Mouse (Mus musculus) liver, adult 2 months (tissue): ENCODE data around the gene Rbm39. TPM values are rescaled to one million over a fixed set of nuclear protein-coding genes. Genes with fewer than 3 reads are reported as not detected.
"Not testable (repeated sequence)": the region's sequence is repeated elsewhere in the genome, so short reads cannot be mapped to it uniquely, and the experiment has no call there.

ENCODE experiments used
- DNase-seq: peaks from one replicate; pipeline ENCODE4 v3.0.0-alpha.2; 2011; ENCODE audit warnings: low read depth, low spot score; ENCODE audit errors: extremely low read depth
- H3K27ac ChIP-seq: fragments of 200-500 bp; replicated peaks from 2 replicates; pipeline ENCODE4 v1.5.1; 2012; ENCODE audit warnings: low read depth, mild to moderate bottlenecking, control low read depth, inconsistent platforms, low read length; ENCODE audit not compliant: insufficient read depth
- H3K27me3 ChIP-seq: fragments of 200-500 bp; 2 replicates; pipeline ENCODE4 v1.6.1; 2012; ENCODE audit warnings: mild to moderate bottlenecking, moderate library complexity, low read length, inconsistent platforms; ENCODE audit not compliant: control insufficient read depth, insufficient read depth
- H3K36me3 ChIP-seq: fragments of 200-500 bp; 2 replicates; pipeline ENCODE4 v1.6.1; 2012; ENCODE audit warnings: low read length, inconsistent platforms; ENCODE audit not compliant: control insufficient read depth, insufficient read depth
- H3K4me1 ChIP-seq: fragments of 200-500 bp; 2 replicates; pipeline ENCODE4 v1.6.1; 2011; ENCODE audit warnings: low read length; ENCODE audit not compliant: control insufficient read depth, insufficient read depth
- H3K4me3 ChIP-seq: fragments of 200-500 bp; 2 replicates; pipeline ENCODE4 v1.5.1; 2011; ENCODE audit warnings: low read depth, mild to moderate bottlenecking, control low read depth, low read length, moderate library complexity; ENCODE audit not compliant: insufficient read depth
- H3K79me2 ChIP-seq: fragments of 200-500 bp; 2 replicates; pipeline ENCODE4 v1.6.1; 2012; ENCODE audit warnings: inconsistent platforms, mild to moderate bottlenecking, low read length, moderate library complexity; ENCODE audit not compliant: control insufficient read depth, insufficient read depth
- H3K9ac ChIP-seq: fragments of 200-500 bp; 2 replicates; pipeline ENCODE4 v1.6.1; 2012; ENCODE audit warnings: low read depth, mild to moderate bottlenecking, control low read depth, inconsistent platforms, low read length
- CTCF ChIP-seq: fragments of 200-500 bp; IDR thresholded peaks from 2 replicates; pipeline ENCODE4 v1.5.1; 2011; ENCODE audit warnings: low read depth, low read length, control low read depth
- POLR2A ChIP-seq: fragments of 200-500 bp; IDR thresholded peaks from 2 replicates; pipeline ENCODE4 v1.6.1; 2011; ENCODE audit warnings: low read length, control low read depth; ENCODE audit not compliant: insufficient read depth; ENCODE audit errors: extremely low read depth
- WGBS: fragments of 180-500 bp; shearing (Covaris S2); methylation state at CpG from one replicate; pipeline ENCODE4 v1.1.7; 2018; 5-methylcytosine and 5-hydroxymethylcytosine counted together
- polyA plus RNA-seq: library from polyadenylated mRNA; depleted of rRNA; stranded (reverse); fragments of >200 nt; gene quantifications from 2 replicates; pipeline ENCODE4 v1.2.3, GENCODE M21; 2012
- total RNA-seq: library from RNA; depleted of rRNA; stranded (reverse); fragments of >200 nt; gene quantifications from 2 replicates; pipeline ENCODE4 v1.2.3, GENCODE M21; 2014

The Rbm39 gene
- total and polyA plus RNA-seq, 2 experiments, result 19.9 to 219 TPM

DNA sequence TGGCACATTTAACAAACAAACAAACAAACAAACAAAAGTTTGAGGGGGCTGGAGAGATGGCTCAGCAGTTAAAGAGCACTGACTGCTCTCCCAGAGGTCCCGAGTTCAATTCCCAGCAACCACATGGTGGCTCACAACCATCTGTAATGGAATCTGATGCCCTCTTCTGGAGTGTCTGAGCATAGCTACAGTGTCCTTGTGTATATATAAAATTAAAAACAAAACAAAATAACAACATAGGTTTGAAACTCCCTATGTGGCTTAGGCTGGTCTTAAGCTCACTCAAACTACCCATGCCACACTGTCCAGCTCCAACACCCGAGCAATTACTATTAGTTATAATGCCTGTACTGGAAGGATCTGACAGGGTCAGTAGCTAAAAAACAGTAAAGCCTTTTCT is 37.2 kb downstream of the Rbm39 start:
- no peak for TF ChIP-seq CTCF
- TF ChIP-seq POLR2A, result no peak
- Histone ChIP-seq H3K27ac (no peak overlapping the region; the same call in 1 of the 2 replicates), H3K36me3 (peaks cover 19% of the 10 kb centered on the region), H3K4me1 (peaks cover 4% of the 10 kb centered on the region; the same call in 1 of the 2 replicates), H3K79me2 (no peaks in the 10 kb centered on the region), H3K4me3 (no peak overlapping the region), H3K9ac (no peak overlapping the region), H3K27me3 (no peaks in the 10 kb centered on the region)
- no peak for DNase-seq
- 90% methylated on average over 2 of the region's 2 CpGs for WGBS

DNA sequence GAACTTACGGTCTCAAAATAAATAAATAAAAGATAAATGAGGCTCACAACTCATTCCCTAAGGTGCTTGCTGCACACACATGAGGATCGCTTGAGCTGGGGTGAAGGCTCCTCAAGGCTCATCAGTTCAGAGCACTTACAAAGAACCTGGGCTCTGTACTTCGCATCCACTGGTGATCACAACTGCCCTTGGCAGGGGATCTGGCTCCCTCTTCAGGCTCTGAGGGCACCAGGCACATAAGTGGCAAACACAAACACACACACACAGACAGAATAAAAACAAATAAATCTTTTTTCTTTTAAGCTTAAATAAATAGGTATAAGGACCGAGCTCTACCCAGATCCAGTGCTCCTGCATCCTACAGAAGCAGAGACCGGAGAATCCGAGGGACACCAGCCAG is 44.3 kb downstream of the Rbm39 start:
- Histone ChIP-seq H3K27me3 (no peaks in the 10 kb centered on the region), H3K27ac (no peak overlapping the region), H3K4me1 (no peaks in the 10 kb centered on the region), H3K79me2 (no peaks in the 10 kb centered on the region), H3K9ac (no peak overlapping the region), H3K4me3 (no peak overlapping the region), H3K36me3 (peaks cover 27% of the 10 kb centered on the region)
- no peak for TF ChIP-seq POLR2A
- TF ChIP-seq CTCF, result peak; percentile 55
- DNase-seq, result no peak
- WGBS, result 93% methylated on average over 6 of the region's 6 CpGs

DNA sequence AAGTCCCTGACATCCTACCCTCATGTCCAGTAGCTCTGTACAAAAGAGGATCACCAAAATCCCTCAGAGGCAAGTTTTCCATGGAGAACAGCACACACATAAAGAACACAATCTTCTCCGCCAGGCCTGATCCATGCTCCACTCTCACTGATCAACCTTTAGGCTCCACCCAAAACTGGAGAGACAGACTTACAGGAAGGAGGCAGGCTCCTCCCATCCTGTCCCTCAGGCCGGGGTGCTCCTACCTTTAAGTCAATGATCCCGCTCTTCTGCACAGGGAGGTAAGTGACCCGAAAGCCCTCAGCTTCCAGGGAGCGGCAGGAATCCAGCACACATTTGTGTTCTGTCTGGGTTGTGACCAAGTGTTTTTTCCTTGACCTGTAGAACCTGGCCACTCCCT is 45.9 kb downstream of the Rbm39 start:
- Histone ChIP-seq H3K27me3 (no peaks in the 10 kb centered on the region), H3K4me3 (no peak overlapping the region), H3K9ac (no peak overlapping the region), H3K36me3 (peaks cover 26% of the 10 kb centered on the region), H3K79me2 (no peaks in the 10 kb centered on the region), H3K4me1 (no peaks in the 10 kb centered on the region), H3K27ac (no peak overlapping the region)
- 89% methylated on average over 5 of the region's 5 CpGs for WGBS
- no peak for TF ChIP-seq CTCF
- no peak for TF ChIP-seq POLR2A
- no peak for DNase-seq

DNA sequence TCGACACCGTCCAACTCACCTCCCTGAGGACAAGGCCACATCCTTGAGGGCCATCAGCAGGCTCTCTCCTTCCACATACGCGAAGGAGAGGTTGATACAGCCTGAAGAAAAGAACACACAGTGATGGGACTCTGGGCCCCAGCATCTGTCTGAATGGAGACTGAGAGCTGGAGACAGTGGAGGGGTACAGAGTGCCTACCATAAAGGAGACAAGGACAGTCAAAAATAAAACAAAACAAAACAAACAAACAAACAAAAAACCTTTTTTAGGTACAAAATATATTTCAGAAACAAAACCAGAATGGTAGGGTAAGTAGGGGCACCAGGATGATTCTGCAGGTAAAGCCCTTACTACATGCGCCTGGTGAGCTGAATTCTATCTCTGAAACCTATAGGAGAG is 53.0 kb downstream of the Rbm39 start, which contains the start of gene Gm28036:
TSS of gene Gm28036 (minus strand) at position 101 of the 400 bp plus-strand sequence.
- no peaks in the 10 kb centered on the region for H3K79me2 ChIP-seq
- H3K27ac ChIP-seq, result no peak within 1 kb of the TSS
- H3K36me3 ChIP-seq, result peaks cover 44% of the 10 kb centered on the region
- 95% methylated on average over 5 of the region's 5 CpGs for WGBS
- TF ChIP-seq CTCF, result no peak
- TF ChIP-seq POLR2A, result no peak
- H3K4me3 ChIP-seq, result no peak within 1 kb of the TSS
- no peaks in the 10 kb centered on the region for H3K4me1 ChIP-seq
- no peaks in the 10 kb centered on the region for H3K27me3 ChIP-seq
- H3K9ac ChIP-seq, result no peak within 1 kb of the TSS
- DNase-seq, result no peak

DNA sequence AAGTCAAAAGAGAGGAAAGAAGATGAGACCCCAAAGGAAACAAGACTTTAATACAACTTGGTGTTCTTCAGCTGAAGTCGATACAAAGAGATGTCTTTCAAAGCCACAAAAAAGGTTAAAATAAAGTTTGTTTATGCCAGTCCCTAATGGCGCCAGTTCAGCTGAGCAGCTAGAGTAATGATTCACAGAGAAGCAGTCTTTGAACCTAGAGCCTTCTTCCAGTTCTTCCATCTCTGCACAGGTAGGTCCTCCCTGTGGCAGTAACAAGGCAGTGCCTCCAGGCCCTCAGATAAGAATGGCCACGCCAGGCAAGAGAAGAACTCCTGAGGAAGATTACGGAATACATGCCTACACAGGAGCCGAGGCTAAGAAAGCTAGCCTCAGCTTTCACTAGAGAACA is 56.3 kb downstream of the Rbm39 start:
- no peak overlapping the region for H3K27ac ChIP-seq
- no peaks in the 10 kb centered on the region for H3K4me1 ChIP-seq
- H3K79me2 ChIP-seq, result no peaks in the 10 kb centered on the region
- no peaks in the 10 kb centered on the region for H3K27me3 ChIP-seq
- no peak for DNase-seq
- 89% methylated on average over 5 of the region's 5 CpGs for WGBS
- no peak overlapping the region for H3K9ac ChIP-seq
- H3K4me3 ChIP-seq, result no peak overlapping the region
- peaks cover 31% of the 10 kb centered on the region for H3K36me3 ChIP-seq
- TF ChIP-seq CTCF (no peak), POLR2A (no peak)

DNA sequence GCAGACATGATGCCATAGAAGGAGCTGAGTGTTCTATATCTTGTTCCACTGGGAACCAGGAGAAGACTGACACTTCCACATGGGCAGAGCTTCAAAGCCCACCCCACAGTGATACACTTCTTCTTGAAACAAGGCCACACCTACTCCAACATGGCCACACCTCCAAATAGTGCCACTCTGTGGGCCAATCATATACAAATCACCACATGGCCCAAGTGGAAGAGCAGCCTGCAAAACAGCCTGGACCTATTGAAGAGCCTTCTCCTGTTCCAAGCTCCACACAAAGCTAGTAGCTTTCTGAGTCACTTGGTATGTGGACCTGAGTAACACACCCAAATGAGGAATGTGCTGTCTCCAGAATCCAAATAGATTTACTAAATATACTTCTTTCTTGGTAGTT is 60.5 kb downstream of the Rbm39 start:
- no peak for TF ChIP-seq CTCF
- TF ChIP-seq POLR2A, result no peak
- DNase-seq, result no peak
- Histone ChIP-seq H3K4me1 (no peaks in the 10 kb centered on the region), H3K27ac (no peak overlapping the region), H3K4me3 (no peak overlapping the region), H3K36me3 (peaks cover 7% of the 10 kb centered on the region), H3K9ac (no peak overlapping the region), H3K79me2 (no peaks in the 10 kb centered on the region), H3K27me3 (no peaks in the 10 kb centered on the region)

DNA sequence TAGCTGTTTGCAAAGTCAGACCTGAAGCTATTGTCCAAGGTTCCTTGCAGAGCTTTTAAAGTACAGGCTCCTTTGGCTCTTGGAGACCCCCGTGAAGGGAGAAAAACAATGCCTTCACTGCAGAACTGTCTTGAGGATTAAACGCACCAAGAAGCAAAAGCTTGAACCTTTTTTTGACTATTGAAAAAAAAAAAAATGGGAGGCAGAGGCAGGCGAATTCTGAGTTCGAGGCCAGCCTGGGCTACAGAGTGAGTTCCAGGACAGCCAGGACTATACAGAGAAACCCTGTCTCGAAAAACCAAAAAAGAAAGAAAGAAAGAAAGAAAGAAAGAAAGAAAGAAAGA is 68.0 kb downstream of the Rbm39 start:
- H3K79me2 ChIP-seq, result peaks cover 19% of the 10 kb centered on the region; the same call in 1 of the 2 replicates
- H3K27me3 ChIP-seq, H3K4me1 ChIP-seq, DNase-seq, H3K36me3 ChIP-seq: not testable (repeated sequence)
- H3K9ac ChIP-seq, result peak overlapping the region; percentile 99; the same call in 1 of the 2 replicates
- peak overlapping the region; percentile 45; the same call in 1 of the 2 replicates for H3K27ac ChIP-seq
- 20% methylated on average over 5 of the region's 5 CpGs for WGBS
- peak overlapping the region; percentile 99 for H3K4me3 ChIP-seq
